Mouse (Mus musculus) heart, adult 2 months (tissue): ENCODE measurements around the gene Evi2a. TPM values are rescaled to one million over a fixed set of nuclear protein-coding genes. Genes with fewer than 3 reads are reported as not detected.

Experiments used
- DNase-seq, 2 experiments: peaks; one replicate each; pipeline ENCODE4 v3.0.0; 2021
- H3K27ac ChIP-seq: fragments of 200-600 bp; 2 replicates; pipeline ENCODE4 v1.8.1; 2022
- H3K27me3 ChIP-seq: fragments of 200-500 bp; 2 replicates; pipeline ENCODE4 v1.6.1; 2012; ENCODE audit warnings: mild to moderate bottlenecking, low read length, inconsistent platforms, mixed read lengths; ENCODE audit not compliant: control insufficient read depth, insufficient read depth
- H3K36me3 ChIP-seq: fragments of 200-500 bp; 2 replicates; pipeline ENCODE4 v1.6.1; 2012; ENCODE audit warnings: low read length, inconsistent platforms; ENCODE audit not compliant: control insufficient read depth, insufficient read depth
- H3K4me1 ChIP-seq: fragments of 200-500 bp; 2 replicates; pipeline ENCODE4 v1.6.1; 2011; ENCODE audit warnings: low read length; ENCODE audit not compliant: control insufficient read depth, insufficient read depth
- H3K4me3 ChIP-seq: fragments of 200-600 bp; 2 replicates; pipeline ENCODE4 v1.8.1; 2022
- H3K79me2 ChIP-seq: fragments of 200-500 bp; replicated peaks from 2 replicates; pipeline ENCODE4 v1.6.1; 2012; ENCODE audit warnings: mild to moderate bottlenecking, inconsistent platforms, low read length, moderate library complexity, mixed read lengths; ENCODE audit not compliant: control insufficient read depth, insufficient read depth
- H3K9ac ChIP-seq: fragments of 200-500 bp; 2 replicates; pipeline ENCODE4 v1.6.1; 2012; ENCODE audit warnings: low read depth, mild to moderate bottlenecking, control low read depth, inconsistent platforms, low read length, mixed read lengths
- CTCF ChIP-seq: fragments of 200-600 bp; IDR thresholded peaks from 2 replicates; pipeline ENCODE4 v1.8.1; 2022; ENCODE audit warnings: antibody characterized with exemption, mild to moderate bottlenecking, moderate library complexity
- EP300 ChIP-seq: fragments of 200-500 bp; IDR thresholded peaks from 2 replicates; pipeline ENCODE4 v1.6.1; 2011; ENCODE audit warnings: low read depth, low read length, control low read depth; ENCODE audit not compliant: insufficient read depth
- POLR2A ChIP-seq: fragments of 200-500 bp; IDR thresholded peaks from 2 replicates; pipeline ENCODE4 v1.6.1; 2011; ENCODE audit warnings: mild to moderate bottlenecking, low read depth, low read length, control low read depth; ENCODE audit not compliant: insufficient read depth
- WGBS: fragments of 180-500 bp; shearing (Covaris S2); methylation state at CpG from one replicate; pipeline ENCODE4 v1.1.7; 2018; 5-methylcytosine and 5-hydroxymethylcytosine counted together
- intact Hi-C: fragments of 180-260 bp; cut with DNase I; formaldehyde crosslinking; loops from one replicate; pipeline ENCODE4 v1.15.1; 2025
- polyA plus RNA-seq: library from polyadenylated mRNA; depleted of rRNA; stranded (reverse); fragments of >200 nt; gene quantifications from 2 replicates; pipeline ENCODE4 v1.2.3, GENCODE M21; 2012; rRNA removed
- total RNA-seq, 2 experiments: library from RNA; stranded (reverse); gene quantifications; 2 replicates each; pipeline ENCODE4 v1.2.3; 2021

The Evi2a gene
- total and polyA plus RNA-seq, 3 experiments = 1.9 to 3.8 (median 2.0) TPM

GRCm38 (mm10) chr11:79484721-79485120, 45.7 kb downstream of the Evi2a start:
- intact Hi-C loops = no loop called here
- H3K27ac ChIP-seq = no peak overlapping the region
- H3K4me1 ChIP-seq = no peaks in the 10 kb centered on the region
- no peak overlapping the region for H3K4me3 ChIP-seq
- DNase-seq = no peak
- H3K27me3 ChIP-seq = no peaks in the 10 kb centered on the region
- no peak overlapping the region for H3K9ac ChIP-seq
- no peaks in the 10 kb centered on the region for H3K36me3 ChIP-seq
- TF ChIP-seq POLR2A (no peak), CTCF (no peak), EP300 (no peak)
- no peaks in the 10 kb centered on the region for H3K79me2 ChIP-seq

- H3K27me3 ChIP-seq = no peaks in the 10 kb centered on the region
- no peak overlapping the region for H3K27ac ChIP-seq
- intact Hi-C loops = no loop called here
- no peaks in the 10 kb centered on the region for H3K4me1 ChIP-seq
- no peak overlapping the region for H3K9ac ChIP-seq
- H3K36me3 ChIP-seq = no peaks in the 10 kb centered on the region
- no peak for DNase-seq
- 91% methylated on average over 7 of the region's 7 CpGs for WGBS
- TF ChIP-seq EP300 = no peak
- no peak for TF ChIP-seq POLR2A
- no peak for TF ChIP-seq CTCF
- no peak overlapping the region for H3K4me3 ChIP-seq
- no peaks in the 10 kb centered on the region for H3K79me2 ChIP-seq
Observed at GRCm38 (mm10) chr11:79483876-79484528, 46.4 kb downstream of the Evi2a start.

- intact Hi-C loops = no loop called here
- Histone ChIP-seq H3K79me2 (no peaks in the 10 kb centered on the region), H3K4me3 (no peak overlapping the region), H3K36me3 (no peaks in the 10 kb centered on the region; the same call in 1 of the 2 replicates), H3K27ac (no peak overlapping the region), H3K4me1 (no peaks in the 10 kb centered on the region), H3K27me3 (no peaks in the 10 kb centered on the region), H3K9ac (no peak overlapping the region)
- DNase-seq = no peak
- 92% methylated on average over 6 of the region's 6 CpGs for WGBS
- TF ChIP-seq CTCF = no peak
- TF ChIP-seq EP300 = no peak
- TF ChIP-seq POLR2A = no peak
Observed at GRCm38 (mm10) chr11:79483392-79483791, 47.0 kb downstream of the Evi2a start.

Other genes with a start within 250 kb of the Evi2a start
- gene Gm9964, start 233.7 kb downstream of the Evi2a start, total RNA-seq = under 1 TPM in 1 of 2 experiments, not detected in 1; 0.43 TPM
- gene Gm9964, start 233.7 kb downstream of the Evi2a start, polyA plus RNA-seq = not detected in 2 replicates
- gene Nf1, start 190.9 kb downstream of the Evi2a start, total RNA-seq = 10 to 100 TPM; 30.5 to 30.9 TPM
- 8.5 and 13.5 TPM in 2 replicates for gene Nf1, start 190.9 kb downstream of the Evi2a start, polyA plus RNA-seq
- not detected for gene Omg, start 26.5 kb downstream of the Evi2a start, total RNA-seq
- 0.06 TPM in 1 of 2 replicates, not detected in the other for gene Omg, start 26.5 kb downstream of the Evi2a start, polyA plus RNA-seq
- 1 to 10 TPM in 1 of 2 experiments, under 1 TPM in 1; 0.43 to 1.0 TPM for gene Evi2b, start 6.8 kb downstream of the Evi2a start, total RNA-seq
- gene Evi2b, start 6.8 kb downstream of the Evi2a start, polyA plus RNA-seq = 3.8 and 4.2 TPM in 2 replicates
- under 1 TPM; 0.14 to 0.16 TPM for gene Evi2, start within 50 bp of the Evi2a start, total RNA-seq
- 0.29 and 0.35 TPM in 2 replicates for gene Evi2, start within 50 bp of the Evi2a start, polyA plus RNA-seq
- under 1 TPM; 0.11 to 0.26 TPM for gene Rab11fip4, start 60.6 kb upstream of the Evi2a start, total RNA-seq
- 0.20 and 0.66 TPM in 2 replicates for gene Rab11fip4, start 60.6 kb upstream of the Evi2a start, polyA plus RNA-seq